Mouse (Mus musculus): ENCODE results near the gene Tmem232.

- TF ChIP-seq GATA1 (IDR thresholded peaks at IDR 0.05; ENCODE audit: borderline replicate concordance, low read length) = no peak
- TF ChIP-seq FLI1 (IDR thresholded peaks at IDR 0.05; ENCODE audit: low read length) = no peak
Measured at GRCm38 (mm10) chr17:65581440-65581839, 40.9 kb upstream of the Tmem232 start.
